Mouse (Mus musculus) stomach, postnatal 0 days (tissue): Measurements from ENCODE around the gene Fam151b. TPM values are rescaled to one million over a fixed set of nuclear protein-coding genes. Genes with fewer than 3 reads are reported as not detected.

Experiments used
- ATAC-seq: fragments of 200-750 bp; cut with Nextera tagmentation; 2 replicates; pipeline ENCODE4 v1.8.0; 2017; ENCODE audit not compliant: low FRiP score, low TSS enrichment
- DNase-seq: peaks from one replicate; pipeline ENCODE4 v3.0.0-alpha.2; 2016; ENCODE audit warnings: low spot score
- H3K27ac ChIP-seq: fragments of 300-500 bp; sonication (generic); replicated peaks from 2 replicates; pipeline ENCODE4 v1.5.1; 2014; ENCODE audit warnings: mild to moderate bottlenecking, control low read depth
- H3K27me3 ChIP-seq: fragments of 300-500 bp; sonication (generic); 2 replicates; pipeline ENCODE4 v1.6.1; 2014; ENCODE audit warnings: low read length; ENCODE audit not compliant: control insufficient read depth, insufficient read depth
- H3K36me3 ChIP-seq: fragments of 300-500 bp; sonication (generic); 2 replicates; pipeline ENCODE4 v1.6.1; 2014; ENCODE audit warnings: low read length, mixed read lengths; ENCODE audit not compliant: control insufficient read depth, insufficient read depth
- H3K4me1 ChIP-seq: fragments of 300-500 bp; sonication (generic); replicated peaks from 2 replicates; pipeline ENCODE4 v1.6.1; 2014; ENCODE audit warnings: antibody characterized with exemption; ENCODE audit not compliant: control insufficient read depth, insufficient read depth
- H3K4me2 ChIP-seq: fragments of 300-500 bp; sonication (generic); replicated peaks from 2 replicates; pipeline ENCODE4 v1.6.1; 2014; ENCODE audit warnings: low read depth, mild to moderate bottlenecking, control low read depth, moderate library complexity
- H3K4me3 ChIP-seq: fragments of 300-500 bp; sonication (generic); 2 replicates; pipeline ENCODE4 v1.5.1; 2014; ENCODE audit warnings: low read depth, low read length, control low read depth
- H3K9ac ChIP-seq: fragments of 300-500 bp; sonication (generic); 2 replicates; pipeline ENCODE4 v1.6.1; 2014; ENCODE audit warnings: mild to moderate bottlenecking, low read length, control low read depth, mixed read lengths
- H3K9me3 ChIP-seq: fragments of 300-500 bp; sonication (generic); 2 replicates; pipeline ENCODE4 v1.6.1; 2016; ENCODE audit warnings: low read length; ENCODE audit not compliant: control insufficient read depth
- CTCF ChIP-seq: IDR thresholded peaks from 2 replicates; pipeline ENCODE4 v1.5.1; 2016; ENCODE audit warnings: antibody characterized with exemption, low read depth, mild to moderate bottlenecking, moderate library complexity
- EP300 ChIP-seq: optimal IDR thresholded peaks from 2 replicates; pipeline ENCODE3; 2016; ENCODE audit warnings: antibody characterized with exemption
- WGBS: fragments of 180-500 bp; shearing (Covaris S2); extraction: QIAGEN DNeasy Blood & Tissue Kit; methylation state at CpG from one replicate; pipeline ENCODE4 v1.1.7; 2014; 5-methylcytosine and 5-hydroxymethylcytosine counted together
- polyA plus RNA-seq: library from polyadenylated mRNA; unstranded; fragments of >200 nt; fragmentation: Nextera tagmentation; extraction: Ambion mirVana; gene quantifications from 2 replicates; pipeline ENCODE4 v1.2.1, GENCODE M21; 2015

Gene Fam151b
- polyA plus RNA-seq, 1 experiment from 2014 or later, result 0.10 TPM

GRCm38 (mm10) chr13:92410486-92410885 lies 73.3 kb downstream of the Fam151b start:
- ATAC-seq (no peak), DNase-seq (no peak)
- Histone ChIP-seq H3K27me3 (no peaks in the 10 kb centered on the region), H3K9me3 (no peaks in the 10 kb centered on the region), H3K36me3 (no peaks in the 10 kb centered on the region), H3K9ac (no peak overlapping the region), H3K4me2 (no peak overlapping the region), H3K27ac (no peak overlapping the region), H3K4me1 (no peaks in the 10 kb centered on the region), H3K4me3 (no peak overlapping the region)
- 68% methylated on average over 2 of the region's 2 CpGs for WGBS
- no peak for TF ChIP-seq EP300
- no peak for TF ChIP-seq CTCF

GRCm38 (mm10) chr13:92403496-92403895 lies 80.3 kb downstream of the Fam151b start:
- TF ChIP-seq EP300 (no peak), CTCF (no peak)
- ATAC-seq, result no peak
- no peak overlapping the region for H3K4me3 ChIP-seq
- H3K4me2 ChIP-seq, result no peak overlapping the region
- no peaks in the 10 kb centered on the region for H3K27me3 ChIP-seq
- H3K36me3 ChIP-seq, result no peaks in the 10 kb centered on the region
- H3K9ac ChIP-seq, result no peak overlapping the region
- DNase-seq, result no peak
- H3K9me3 ChIP-seq, result no peaks in the 10 kb centered on the region
- no peaks in the 10 kb centered on the region for H3K4me1 ChIP-seq
- H3K27ac ChIP-seq, result no peak overlapping the region
- WGBS, result 66% methylated on average over 3 of the region's 3 CpGs

DNA sequence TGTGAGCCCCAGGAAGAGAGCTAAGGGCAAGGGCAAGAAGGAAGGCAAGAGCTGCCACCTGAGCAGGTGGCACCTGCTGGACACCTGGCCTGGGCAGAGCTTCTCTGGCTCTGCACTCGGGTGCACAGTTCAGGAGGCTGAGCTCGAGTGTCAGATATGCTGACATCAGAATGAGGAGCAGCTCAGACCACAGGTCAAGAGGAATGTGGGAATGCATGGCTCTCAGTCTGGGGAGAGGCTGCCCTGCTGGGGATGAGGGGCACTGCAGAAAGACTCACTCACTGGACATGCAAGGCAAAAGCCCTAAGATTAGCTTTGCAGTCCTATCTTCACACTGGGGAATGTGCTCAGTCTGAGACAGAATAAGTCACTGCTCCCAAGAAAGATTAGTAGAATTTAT lies 81.8 kb downstream of the Fam151b start:
- ATAC-seq, result no peak
- no peak overlapping the region for H3K4me3 ChIP-seq
- no peak overlapping the region for H3K27ac ChIP-seq
- H3K4me1 ChIP-seq, result no peaks in the 10 kb centered on the region
- no peak for DNase-seq
- H3K9me3 ChIP-seq, result no peaks in the 10 kb centered on the region
- H3K36me3 ChIP-seq, result no peaks in the 10 kb centered on the region
- 53% methylated on average over 2 of the region's 2 CpGs for WGBS
- H3K9ac ChIP-seq, result no peak overlapping the region
- H3K4me2 ChIP-seq, result no peak overlapping the region
- TF ChIP-seq EP300 (no peak), CTCF (no peak)
- no peaks in the 10 kb centered on the region for H3K27me3 ChIP-seq

Other genes starting within 250 kb of the Fam151b start
- gene Gm20379, start 178.0 kb downstream of the Fam151b start, polyA plus RNA-seq, result 0.27 and 0.51 TPM in 2 replicates
- gene Dhfr, start 129.3 kb downstream of the Fam151b start, polyA plus RNA-seq, result 5.4 and 5.5 TPM in 2 replicates
- 8.3 TPM in 2 replicates for gene Msh3, start 129.0 kb downstream of the Fam151b start, polyA plus RNA-seq
- 0.02 and 0.08 TPM in 2 replicates for gene Ankrd34b, start 58.1 kb downstream of the Fam151b start, polyA plus RNA-seq
- gene Zfyve16, start 46.9 kb upstream of the Fam151b start, polyA plus RNA-seq, result 3.9 and 4.2 TPM in 2 replicates
- not detected in 2 replicates for gene Spz1, start 92.2 kb upstream of the Fam151b start, polyA plus RNA-seq
- 14.5 and 16.0 TPM in 2 replicates for gene Serinc5, start 127.1 kb upstream of the Fam151b start, polyA plus RNA-seq